Mouse (Mus musculus): Measurements from ENCODE around the gene Ptch2.

DNA sequence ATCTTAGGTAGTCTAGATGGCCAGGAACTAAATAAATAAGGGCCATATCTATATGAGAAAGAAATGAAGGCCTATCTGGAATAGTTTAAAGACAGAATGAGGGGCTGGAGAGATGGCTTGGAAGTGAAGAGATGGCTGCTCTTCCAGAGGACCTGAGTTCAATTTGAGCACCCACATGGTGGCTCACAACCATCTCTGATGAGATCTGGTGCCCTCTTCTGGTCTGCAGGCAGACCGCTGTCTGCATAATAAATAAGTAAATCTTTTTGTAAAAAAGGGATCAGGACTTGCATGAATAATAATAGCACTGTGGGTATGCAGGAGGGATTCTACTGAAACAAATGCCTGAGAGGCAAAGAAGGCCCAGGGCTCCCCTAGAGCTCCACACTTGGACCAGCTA lies 17.4 kb downstream of the Ptch2 start:
- no peak for TF ChIP-seq GATA2 (IDR thresholded peaks at IDR 0.05; ENCODE audit: borderline replicate concordance, low read depth, low read length)
- no peak for TF ChIP-seq POLR2AphosphoS5 (IDR thresholded peaks at IDR 0.05; ENCODE audit: insufficient replicate concordance, low read depth, low read length)

Measured in G1E (cell line).